Mouse (Mus musculus): ENCODE data around the gene 6330409D20Rik.

DNA sequence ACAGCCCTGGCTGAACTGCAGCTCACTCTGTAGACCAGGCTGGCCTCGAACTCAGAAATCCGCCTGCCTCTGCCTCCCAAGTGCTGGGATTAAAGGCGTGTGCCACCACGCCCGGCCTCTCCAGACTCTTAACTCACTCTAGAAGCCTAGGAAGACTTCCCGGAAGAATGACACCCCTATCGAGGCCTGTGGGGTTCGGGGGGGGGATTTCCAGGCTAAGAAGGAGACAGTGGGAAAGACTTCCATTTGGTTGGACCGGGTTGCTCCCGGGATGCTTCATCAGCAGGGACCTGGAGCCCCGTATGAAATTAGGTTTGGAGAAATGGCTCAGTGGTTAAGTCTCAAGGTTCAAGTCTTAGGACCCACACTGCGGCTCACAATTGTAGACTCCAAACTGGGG lies 46.1 kb downstream of the 6330409D20Rik start:
- TF ChIP-seq CTCF (conservative IDR thresholded peaks at IDR 0.05; ENCODE audit: insufficient read depth, insufficient read length, low read depth, low read length), result no peak
- no peak for TF ChIP-seq POLR2A (IDR thresholded peaks at IDR 0.05; ENCODE audit: low read depth, low read length)
